Mouse (Mus musculus): Measurements from ENCODE around the gene Wdr74.

- no peak for TF ChIP-seq CTCF (IDR thresholded peaks at IDR 0.05)
- TF ChIP-seq EP300 (IDR thresholded peaks at IDR 0.05), result no peak
These were observed 23.3 kb downstream of the Wdr74 start for GRCm38 (mm10) chr19:8758899-8759298.

Measured in lung, postnatal 0 days (tissue).